17 mouse cellular contexts compared by ENCODE assay signal in genomic region chr13:35860916-35861315, GRCm38 (mm10). TPM values are rescaled to one million over a fixed set of nuclear protein-coding genes. Genes with fewer than 3 reads are reported as not detected.
DNase-seq lines count a peak whose midpoint lies in the region; ATAC-seq and TF ChIP-seq lines count a peak whose summit lies in the region.
"Had no signal": no experiment of that assay in that cellular context is flagged by ENCODE, and none has a peak within 500 bp of the region (broad histone marks: within the 10 kb centered on the region; RNA-seq: fewer than 3 reads in every experiment).

No protein-coding gene starts in this region.

- no peak overlapping the region for H3K9ac ChIP-seq in forebrain, embryonic 16.5 days (replicated peaks; ENCODE audit: low read depth, low read length)
- no peak overlapping the region for H3K9ac ChIP-seq in forebrain, embryonic 13.5 days
- H3K9ac ChIP-seq in neural tube, embryonic 15.5 days (replicated peaks) = no peak overlapping the region
- H3K9ac ChIP-seq: limb, embryonic 15.5 days; midbrain, embryonic 15.5 days; neural tube, embryonic 12.5 days had no signal

- H3K36me3 ChIP-seq in heart, embryonic 10.5 days = peaks cover 58% of the 10 kb centered on the region
- no peaks in the 10 kb centered on the region for H3K36me3 ChIP-seq in forebrain, embryonic 16.5 days (ENCODE audit: control insufficient read depth, insufficient read depth)
- H3K36me3 ChIP-seq in forebrain, embryonic 13.5 days (ENCODE audit: poor library complexity, severe bottlenecking) = peaks cover 8% of the 10 kb centered on the region; the same call in 1 of the 2 replicates
- H3K36me3 ChIP-seq in neural tube, embryonic 15.5 days = no peaks in the 10 kb centered on the region
- H3K36me3 ChIP-seq: midbrain, embryonic 15.5 days had no signal

- ATAC-seq in cerebellum, adult (ENCODE audit: insufficient number of reproducible peaks, low FRiP score, low TSS enrichment) = peak; percentile 85
- no peak for ATAC-seq in forebrain, embryonic 16.5 days
- ATAC-seq in forebrain, embryonic 13.5 days = no peak
- no peak for ATAC-seq in neural tube, embryonic 15.5 days (ENCODE audit: low FRiP score)
- ATAC-seq: midbrain, embryonic 15.5 days had no signal

- H3K4me2 ChIP-seq in forebrain, embryonic 16.5 days (ENCODE audit: low read length) = no peak overlapping the region
- H3K4me2 ChIP-seq in forebrain, embryonic 13.5 days = no peak overlapping the region
- H3K4me2 ChIP-seq in neural tube, embryonic 15.5 days = no peak overlapping the region
- H3K4me2 ChIP-seq: limb, embryonic 15.5 days; midbrain, embryonic 15.5 days; neural tube, embryonic 12.5 days had no signal

- TF ChIP-seq POLR2A in cerebellum, adult 2 months (IDR thresholded peaks at IDR 0.05; ENCODE audit: borderline replicate concordance, insufficient read depth, low read length) = no peak

- WGBS in cerebellum, adult 2 months = 12% methylated on average over 8 of the region's 8 CpGs
- 56% methylated on average over 8 of the region's 8 CpGs for WGBS in heart, embryonic 10.5 days
- WGBS in forebrain, embryonic 16.5 days = 60% methylated on average over 8 of the region's 8 CpGs
- 75% methylated on average over 8 of the region's 8 CpGs for WGBS in forebrain, embryonic 13.5 days
- WGBS in neural tube, embryonic 15.5 days = 70% methylated on average over 8 of the region's 8 CpGs

- H3K4me3 ChIP-seq in cerebellum, adult 2 months (replicated peaks; ENCODE audit: insufficient read depth, low read depth, low read length) = no peak overlapping the region
- no peak overlapping the region for H3K4me3 ChIP-seq in heart, embryonic 10.5 days
- H3K4me3 ChIP-seq in forebrain, embryonic 16.5 days (replicated peaks; ENCODE audit: low read length) = no peak overlapping the region
- no peak overlapping the region for H3K4me3 ChIP-seq in forebrain, embryonic 13.5 days
- H3K4me3 ChIP-seq in neural tube, embryonic 15.5 days (replicated peaks) = no peak overlapping the region
- H3K4me3 ChIP-seq: limb, embryonic 15.5 days; midbrain, embryonic 15.5 days; neural tube, embryonic 12.5 days had no signal

- H3K4me1 ChIP-seq in cerebellum, adult 2 months (ENCODE audit: control insufficient read depth, insufficient read depth, low read length) = no peaks in the 10 kb centered on the region; the same call in 1 of the 2 replicates
- peaks cover 13% of the 10 kb centered on the region; the same call in 1 of the 2 replicates for H3K4me1 ChIP-seq in heart, embryonic 10.5 days
- no peaks in the 10 kb centered on the region for H3K4me1 ChIP-seq in forebrain, embryonic 16.5 days (replicated peaks; ENCODE audit: control insufficient read depth, insufficient read depth, low read length)
- H3K4me1 ChIP-seq in forebrain, embryonic 13.5 days = no peaks in the 10 kb centered on the region
- no peaks in the 10 kb centered on the region for H3K4me1 ChIP-seq in neural tube, embryonic 15.5 days
- H3K4me1 ChIP-seq: limb, embryonic 15.5 days; midbrain, embryonic 15.5 days; neural tube, embryonic 12.5 days had no signal

- DNase-seq in cerebellum, postnatal 4 days (ENCODE audit: low spot score in 2 of 2) = no peak
- peak; percentile 12 for DNase-seq in adipocyte (ENCODE audit: low spot score)
- peak; percentile 50 to 69 for DNase-seq in cerebellum, adult 2 months
- no peak for DNase-seq in heart, embryonic 10.5 days (ENCODE audit: low spot score)
- DNase-seq: B cell, adult 2 months; embryo, embryonic 11 days; layer of hippocampus, adult 9-11 months; lung, adult 18-20 months had no signal

- H3K27me3 ChIP-seq in cerebellum, adult 2 months (ENCODE audit: control insufficient read depth, insufficient read depth, low read length) = no peaks in the 10 kb centered on the region
- no peaks in the 10 kb centered on the region for H3K27me3 ChIP-seq in heart, embryonic 10.5 days (ENCODE audit: insufficient read depth, poor library complexity, severe bottlenecking)
- no peaks in the 10 kb centered on the region for H3K27me3 ChIP-seq in forebrain, embryonic 16.5 days (replicated peaks; ENCODE audit: control insufficient read depth, insufficient read depth, low read length)
- H3K27me3 ChIP-seq in forebrain, embryonic 13.5 days = no peaks in the 10 kb centered on the region
- H3K27me3 ChIP-seq in neural tube, embryonic 15.5 days (replicated peaks) = no peaks in the 10 kb centered on the region
- H3K27me3 ChIP-seq: limb, embryonic 15.5 days; midbrain, embryonic 15.5 days; neural tube, embryonic 12.5 days had no signal

- no peak for TF ChIP-seq CTCF in cerebellum, adult 2 months (IDR thresholded peaks at IDR 0.05; ENCODE audit: borderline replicate concordance, insufficient read depth, low read depth, low read length)

- no peaks in the 10 kb centered on the region for H3K9me3 ChIP-seq in heart, embryonic 10.5 days
- H3K9me3 ChIP-seq in forebrain, embryonic 16.5 days (ENCODE audit: control insufficient read depth, low read length) = no peaks in the 10 kb centered on the region
- no peaks in the 10 kb centered on the region for H3K9me3 ChIP-seq in forebrain, embryonic 13.5 days (replicated peaks)
- no peaks in the 10 kb centered on the region for H3K9me3 ChIP-seq in neural tube, embryonic 15.5 days (replicated peaks)
- H3K9me3 ChIP-seq: limb, embryonic 15.5 days; midbrain, embryonic 15.5 days; neural tube, embryonic 12.5 days had no signal

- no peak overlapping the region for H3K27ac ChIP-seq in cerebellum, adult 2 months (ENCODE audit: insufficient read depth, low read length)
- H3K27ac ChIP-seq in heart, embryonic 10.5 days = peak overlapping the region; percentile 70; the same call in 1 of the 2 replicates
- H3K27ac ChIP-seq in forebrain, embryonic 16.5 days (ENCODE audit: low read length) = no peak overlapping the region
- H3K27ac ChIP-seq in forebrain, embryonic 13.5 days = no peak overlapping the region
- H3K27ac ChIP-seq in neural tube, embryonic 15.5 days (replicated peaks) = no peak overlapping the region
- H3K27ac ChIP-seq: kidney, postnatal 0 days; limb, embryonic 15.5 days; macrophage; midbrain, embryonic 15.5 days; neural tube, embryonic 12.5 days had no signal

RNA-seq across cellular contexts. Expression of gene Rpp40, which starts 45.2 kb away (rescaled TPM):
- polyA plus RNA-seq in cerebellum, adult 2 months (2012; rRNA removed) = 3.2 and 3.5 TPM in 2 replicates
- polyA plus RNA-seq in heart, embryonic 10.5 days (2016; fragmentation: Nextera tagmentation; extraction: Ambion mirVana) = 16.6 and 21.9 TPM in 2 replicates
- 7.4 and 8.2 TPM in 2 replicates for polyA plus RNA-seq in forebrain, embryonic 16.5 days (2015; fragmentation: Nextera tagmentation; extraction: Ambion mirVana)
- polyA plus RNA-seq in forebrain, embryonic 13.5 days (2015; fragmentation: Nextera tagmentation; extraction: Ambion mirVana) = 10.5 and 12.7 TPM in 2 replicates
- 7.9 and 12.0 TPM in 2 replicates for polyA plus RNA-seq in neural tube, embryonic 15.5 days (2015; fragmentation: Nextera tagmentation; extraction: Ambion mirVana)

Comparison
In these comparisons a context has a peak if more than half of its experiments do, and no peak if none do; other contexts are left out.
1. DNase-seq: peak in adipocyte (single experiment) and cerebellum, adult 2 months (2 of 2); none in cerebellum, postnatal 4 days (0 of 2) and heart, embryonic 10.5 days (single experiment).